Mouse (Mus musculus): ENCODE results near the gene Rgs1.

The Rgs1 gene

GRCm38 (mm10) chr1:144248923-144249322, at the start of gene Rgs1:
TSS of gene Rgs1 (minus strand) at chr1:144249242.
- no peak for DNase-seq (ENCODE audit: low spot score in 2 of 2)

GRCm38 (mm10) chr1:144283020-144284014, 34.3 kb upstream of the Rgs1 start:
- no peak for DNase-seq (ENCODE audit: low spot score in 2 of 2)

GRCm38 (mm10) chr1:144280056-144280455, 31.0 kb upstream of the Rgs1 start:
- DNase-seq (ENCODE audit: low spot score in 2 of 2): no peak

GRCm38 (mm10) chr1:144272991-144273390, 23.9 kb upstream of the Rgs1 start:
- DNase-seq (ENCODE audit: low spot score in 2 of 2): no peak

- no peak for DNase-seq (ENCODE audit: low spot score in 2 of 2)
Observed at GRCm38 (mm10) chr1:144269112-144269511, 20.1 kb upstream of the Rgs1 start.

GRCm38 (mm10) chr1:144267471-144268470, 18.7 kb upstream of the Rgs1 start:
- DNase-seq (ENCODE audit: low spot score in 2 of 2): no peak

- DNase-seq (ENCODE audit: low spot score in 2 of 2): no peak
Observed at GRCm38 (mm10) chr1:144264000-144264399, 15.0 kb upstream of the Rgs1 start.

GRCm38 (mm10) chr1:144262008-144262407, 13.0 kb upstream of the Rgs1 start:
- no peak for DNase-seq (ENCODE audit: low spot score in 2 of 2)

- no peak for DNase-seq (ENCODE audit: low spot score in 2 of 2)
Observed at GRCm38 (mm10) chr1:144258779-144259178, 9.7 kb upstream of the Rgs1 start.

GRCm38 (mm10) chr1:144256556-144257331, 7.7 kb upstream of the Rgs1 start:
- DNase-seq (ENCODE audit: low spot score in 2 of 2): no peak

GRCm38 (mm10) chr1:144248206-144248605, 836 bp downstream of the Rgs1 start:
- no peak for DNase-seq (ENCODE audit: low spot score in 2 of 2)

- no peak for DNase-seq (ENCODE audit: low spot score in 2 of 2)
Observed at GRCm38 (mm10) chr1:144247382-144247781, 1.7 kb downstream of the Rgs1 start.

GRCm38 (mm10) chr1:144243511-144243910, 5.5 kb downstream of the Rgs1 start:
- peak in 1 of 2 experiments; percentile 11 for DNase-seq (ENCODE audit: low spot score in 2 of 2)

- no peak for DNase-seq (ENCODE audit: low spot score in 2 of 2)
Observed at GRCm38 (mm10) chr1:144239195-144239594, 9.8 kb downstream of the Rgs1 start.

- no peak for DNase-seq (ENCODE audit: low spot score in 2 of 2)
Observed at GRCm38 (mm10) chr1:144215230-144215629, 33.8 kb downstream of the Rgs1 start.

GRCm38 (mm10) chr1:144210912-144211311, 38.1 kb downstream of the Rgs1 start:
- DNase-seq (ENCODE audit: low spot score in 2 of 2): no peak

GRCm38 (mm10) chr1:144206281-144207061, 42.6 kb downstream of the Rgs1 start:
- DNase-seq (ENCODE audit: low spot score in 2 of 2): no peak

GRCm38 (mm10) chr1:144204766-144205165, 44.3 kb downstream of the Rgs1 start:
- DNase-seq (ENCODE audit: low spot score in 2 of 2): no peak

- DNase-seq (ENCODE audit: low spot score in 2 of 2): no peak
Observed at GRCm38 (mm10) chr1:144202939-144203338, 46.1 kb downstream of the Rgs1 start.

- DNase-seq (ENCODE audit: low spot score in 2 of 2): no peak
Observed at GRCm38 (mm10) chr1:144200496-144200895, 48.5 kb downstream of the Rgs1 start.
